Mouse (Mus musculus): ENCODE results near the gene Fa2h.
A peak's percentile ranks its signal among the peaks of the same experiment; 100 is the strongest.

The Fa2h gene

DNA sequence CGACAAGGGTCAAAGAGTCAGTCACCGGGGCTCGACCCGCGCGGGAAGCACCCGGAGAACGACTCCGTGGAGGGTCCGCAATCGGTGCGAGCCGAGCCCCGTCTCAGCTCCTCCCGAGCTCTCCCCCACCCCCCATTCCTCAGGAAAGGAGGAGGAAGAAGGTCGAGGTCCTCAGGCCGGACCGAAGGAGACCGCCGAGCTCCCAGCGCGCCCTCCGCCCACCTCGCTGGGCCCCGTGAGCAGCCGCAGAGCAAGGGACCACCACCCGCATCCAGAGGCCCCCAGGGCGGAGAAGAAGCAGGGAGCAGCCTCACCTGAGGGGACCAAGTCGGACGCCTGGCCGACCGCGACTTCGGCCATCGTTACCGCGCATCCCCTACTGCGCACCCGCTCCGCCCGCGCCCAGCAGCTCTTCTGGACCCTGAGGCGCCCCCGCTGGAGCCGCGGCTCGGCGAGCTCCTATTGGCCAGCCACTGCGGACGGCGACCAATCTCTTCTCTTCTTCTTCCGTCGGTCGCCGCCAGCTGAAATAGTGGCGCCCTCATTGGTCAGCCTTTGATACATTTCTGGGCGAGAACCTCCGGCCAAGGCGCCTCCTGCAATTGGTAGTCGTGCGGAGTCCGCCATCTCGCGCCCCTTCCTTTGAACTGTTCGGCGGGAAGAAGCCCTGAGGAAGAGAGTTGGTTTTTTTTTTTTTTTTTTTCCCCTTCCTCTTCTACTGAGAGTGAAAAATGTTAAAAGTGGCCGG lies 93.6 kb downstream of the Fa2h start, which contains the start of gene Rfwd3:
Gene Rfwd3 (minus strand): TSS at position 402 of the 748 bp plus-strand sequence.
- peak; percentile 96 for DNase-seq (ENCODE audit: inconsistent ontology term)

DNA sequence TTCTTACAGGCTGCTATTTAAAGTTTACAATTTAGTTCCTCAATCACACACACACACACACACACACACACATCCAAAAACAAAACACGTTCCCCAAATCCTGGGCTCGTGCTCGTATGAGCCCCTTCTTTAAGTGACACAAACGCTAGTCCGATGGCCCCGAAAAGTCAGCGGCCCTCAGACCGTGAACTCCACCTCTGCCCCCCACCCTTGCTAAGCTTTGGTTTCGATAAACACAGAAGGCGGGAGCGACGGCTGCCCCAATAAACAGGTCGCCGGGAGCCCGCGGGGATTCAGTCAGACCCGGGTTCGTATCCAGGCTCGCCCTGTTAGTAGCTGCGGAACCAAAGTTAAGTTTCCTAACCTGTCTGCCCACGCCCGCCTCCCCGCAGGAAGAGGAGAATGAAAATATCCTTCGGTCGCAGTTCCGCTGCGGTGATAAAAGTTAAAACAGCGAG lies 94.2 kb downstream of the Fa2h start:
- DNase-seq (ENCODE audit: inconsistent ontology term): peak; percentile 47

DNA sequence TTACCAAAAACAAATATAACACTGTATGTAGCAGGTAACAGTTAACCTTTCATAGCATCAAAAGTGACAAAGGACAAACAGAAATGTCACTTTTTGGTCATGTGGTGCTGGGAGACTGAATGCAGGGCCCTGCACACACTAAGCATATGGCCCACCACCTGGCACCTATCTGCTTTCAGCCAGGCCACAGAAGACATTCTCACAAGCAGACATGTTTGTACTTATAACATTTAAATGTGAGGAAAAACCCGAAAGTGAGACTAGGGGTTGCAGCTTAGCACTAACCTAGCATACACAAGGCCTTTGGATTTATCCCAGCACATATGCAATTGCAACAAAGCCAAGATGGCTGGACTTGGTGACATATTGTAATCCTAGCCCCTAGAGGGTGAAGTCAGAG lies 95.6 kb downstream of the Fa2h start:
- DNase-seq (ENCODE audit: inconsistent ontology term): no peak

Data from Muller cell, postnatal 12 days (primary cell).